Mouse (Mus musculus) gastrocnemius, postnatal 14 days (tissue): ENCODE measurements around the gene Srbd1. TPM values are rescaled to one million over a fixed set of nuclear protein-coding genes. Genes with fewer than 3 reads are reported as not detected.

Experiments used
- DNase-seq: peaks from one replicate; pipeline ENCODE4 v3.0.0; 2021; ENCODE audit warnings: mixed read lengths
- intact Hi-C: fragments of 180-260 bp; cut with DNase I; formaldehyde crosslinking; loops from one replicate; pipeline ENCODE4 v1.15.1; 2025; ENCODE audit warnings: low total_unique reads
- total RNA-seq, 2 experiments: library from RNA; stranded (reverse); gene quantifications; 2 replicates each; pipeline ENCODE4 v1.2.3; 2021

Srbd1 gene
- total RNA-seq, 2 experiments from 2014 or later: 6.5 to 7.6 TPM

DNA sequence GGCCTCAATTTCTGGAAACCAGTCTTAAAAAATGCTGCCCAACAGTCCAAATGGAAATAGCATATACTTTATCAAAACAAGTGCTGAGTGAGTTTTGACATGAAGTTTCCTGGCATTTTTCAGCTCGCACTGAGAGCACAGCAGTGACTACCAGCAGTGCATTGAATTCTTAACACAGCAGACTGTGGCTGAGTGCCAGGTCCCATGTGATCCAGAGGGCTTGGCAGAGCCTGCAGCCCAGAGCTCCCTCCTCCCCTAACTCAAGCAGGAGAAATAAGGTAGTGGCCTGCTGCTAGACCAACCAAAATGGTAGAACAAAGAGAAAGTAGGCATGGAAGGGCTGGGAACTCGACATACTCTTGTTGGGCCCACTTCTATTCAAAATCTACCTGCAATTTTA lies 149.2 kb downstream of the Srbd1 start:
- peak; percentile 74 for DNase-seq
- intact Hi-C loops: no loop called here

DNA sequence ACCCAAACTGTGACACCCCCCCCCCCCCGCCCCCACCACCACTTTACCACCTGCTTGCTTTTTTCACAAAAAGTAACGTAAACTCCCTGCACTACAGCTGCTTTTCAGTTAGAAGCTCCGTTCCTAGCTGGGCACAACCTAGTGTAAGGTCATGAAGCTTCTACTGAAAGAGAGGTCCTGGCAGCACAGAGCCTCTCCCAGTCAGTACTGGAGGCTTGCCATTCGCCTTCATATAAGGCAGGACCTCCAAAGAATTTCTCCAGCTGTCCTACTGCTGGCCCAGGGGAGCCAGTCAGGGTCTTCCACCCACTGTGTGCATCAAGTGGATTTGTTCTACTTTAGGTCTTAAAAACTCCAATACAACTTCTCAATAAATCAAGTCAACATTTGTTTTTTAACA lies 149.9 kb downstream of the Srbd1 start:
- intact Hi-C loops: no loop called here
- peak; percentile 13 for DNase-seq

DNA sequence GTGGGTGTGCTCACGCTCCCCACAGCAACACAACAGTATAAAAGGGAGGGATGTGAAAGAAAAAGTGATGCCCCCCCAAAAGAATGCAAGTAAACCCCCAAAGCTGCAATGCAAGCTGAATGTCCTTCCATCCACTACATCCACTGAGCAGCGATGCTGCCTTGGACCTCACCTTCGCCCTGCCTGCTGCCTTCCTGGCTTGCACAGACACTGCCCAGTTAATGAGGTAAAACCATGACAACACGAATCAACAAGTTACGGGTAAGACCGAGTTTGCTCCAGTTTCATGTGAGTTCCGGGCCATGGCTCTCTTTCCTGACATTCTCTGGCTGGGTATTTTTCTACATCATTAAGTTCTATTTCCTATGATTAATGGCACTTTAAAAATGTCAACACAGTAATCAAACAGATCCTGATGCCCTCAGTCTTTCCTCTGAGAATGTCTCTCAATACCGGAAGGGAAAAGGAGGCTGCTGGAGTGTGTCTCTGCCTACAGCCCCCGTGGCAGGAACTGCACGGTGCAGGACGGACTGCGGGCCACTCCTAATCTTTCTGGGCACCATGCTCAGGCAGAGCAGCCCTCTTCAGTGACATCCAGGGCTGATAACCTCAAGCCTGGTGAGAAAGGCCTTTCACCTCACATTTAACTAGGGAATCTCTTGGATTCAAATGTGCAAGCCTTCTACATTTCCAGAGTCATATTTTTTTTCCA lies 155.8 kb downstream of the Srbd1 start:
- DNase-seq: no peak
- intact Hi-C loops: no loop called here

GRCm38 (mm10) chr17:85987531-85987930 lies 157.4 kb downstream of the Srbd1 start:
- intact Hi-C loops: no loop called here
- DNase-seq: no peak

DNA sequence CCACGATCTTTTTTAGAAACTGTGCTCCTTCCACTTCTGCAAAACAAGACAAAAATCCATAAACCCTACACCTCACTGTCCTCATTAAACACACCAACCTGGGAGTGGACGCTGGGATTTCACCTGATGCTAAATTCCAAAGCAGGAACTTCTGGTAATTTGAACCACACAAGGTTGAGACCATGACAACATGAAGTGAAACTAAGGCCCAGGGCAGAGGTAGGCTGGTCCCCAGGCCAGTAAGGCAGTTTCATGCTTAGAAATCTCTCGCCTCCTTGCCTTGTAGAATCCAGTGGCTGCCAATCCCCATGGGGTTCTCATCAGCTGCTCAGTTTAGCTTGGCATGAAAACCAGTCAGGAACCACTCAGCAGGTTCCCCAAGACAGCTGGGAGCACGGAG lies 158.4 kb downstream of the Srbd1 start:
- intact Hi-C loops: no loop called here

GRCm38 (mm10) chr17:85986181-85986580 lies 158.8 kb downstream of the Srbd1 start:
- no peak for DNase-seq
- intact Hi-C loops: no loop called here

More for the DNA sequence above, 158.4 kb downstream of the Srbd1 start:
- DNase-seq: no peak

GRCm38 (mm10) chr17:85985131-85985530 lies 159.8 kb downstream of the Srbd1 start:
- intact Hi-C loops: no loop called here

GRCm38 (mm10) chr17:85982271-85982670 lies 162.7 kb downstream of the Srbd1 start:
- intact Hi-C loops: no loop called here
- DNase-seq: no peak

More at GRCm38 (mm10) chr17:85985131-85985530, 159.8 kb downstream of the Srbd1 start:
- no peak for DNase-seq

- intact Hi-C loops: no loop called here
- DNase-seq: no peak
Observed at GRCm38 (mm10) chr17:85981869-85982268, 163.1 kb downstream of the Srbd1 start.

GRCm38 (mm10) chr17:85978876-85979275 lies 166.1 kb downstream of the Srbd1 start:
- DNase-seq: peak; percentile 16

GRCm38 (mm10) chr17:85975077-85975476 lies 169.9 kb downstream of the Srbd1 start:
- no peak for DNase-seq
- intact Hi-C loops: no loop called here

More at GRCm38 (mm10) chr17:85978876-85979275, 166.1 kb downstream of the Srbd1 start:
- intact Hi-C loops: no loop called here

- intact Hi-C loops: no loop called here
- no peak for DNase-seq
Observed at GRCm38 (mm10) chr17:85974591-85974990, 170.4 kb downstream of the Srbd1 start.

GRCm38 (mm10) chr17:85971120-85971519 lies 173.9 kb downstream of the Srbd1 start:
- no peak for DNase-seq
- intact Hi-C loops: no loop called here

DNA sequence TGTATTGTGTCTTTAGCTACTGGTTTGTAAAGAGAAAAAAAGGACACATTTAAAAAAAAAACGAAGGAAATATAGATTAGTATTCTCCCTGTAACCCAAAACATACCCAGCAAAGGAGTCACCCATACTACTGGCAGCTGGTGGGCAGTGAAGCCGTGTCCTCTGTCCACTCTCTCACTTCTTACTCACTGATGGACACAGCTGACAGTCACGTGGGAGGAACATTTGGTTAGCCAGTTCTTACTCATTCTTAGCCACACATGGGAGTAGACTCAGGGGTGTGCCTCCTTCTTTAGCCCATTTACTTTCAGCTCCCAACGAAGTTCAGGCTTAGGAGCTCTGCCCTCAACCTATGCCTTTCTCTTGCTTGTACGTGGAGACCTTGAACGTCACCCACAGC lies 183.3 kb downstream of the Srbd1 start:
- intact Hi-C loops: no loop called here
- no peak for DNase-seq

- DNase-seq: no peak
- intact Hi-C loops: no loop called here
Observed at GRCm38 (mm10) chr17:85951771-85952170, 193.2 kb downstream of the Srbd1 start.

DNA sequence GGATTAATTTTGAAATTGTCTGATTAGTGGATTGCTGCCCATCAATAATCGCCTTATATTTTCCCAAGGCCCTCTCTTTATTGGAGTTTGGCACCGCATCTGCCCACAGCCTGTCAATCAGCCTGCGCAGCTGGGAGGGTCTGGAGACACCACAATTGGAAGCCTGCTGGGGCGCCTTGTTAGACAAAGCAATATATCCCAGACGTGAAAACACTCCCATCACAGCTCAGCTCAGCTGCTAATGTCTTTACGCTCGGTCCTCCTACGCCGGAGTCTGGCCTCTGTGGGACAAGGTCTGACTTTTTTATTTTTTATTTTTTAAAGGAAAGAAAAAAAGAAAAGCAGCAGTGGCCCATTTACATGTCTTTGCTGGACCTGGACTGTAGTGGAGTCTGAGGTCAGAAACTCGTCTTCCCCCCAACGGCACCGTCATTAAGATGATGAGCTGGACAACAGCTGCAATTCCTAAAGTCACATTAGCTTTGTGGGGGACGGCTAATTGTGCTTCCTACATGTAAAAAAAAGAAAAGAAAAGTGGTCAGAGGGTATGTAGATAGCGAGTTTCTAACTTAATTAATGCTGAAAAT lies 195.0 kb downstream of the Srbd1 start:
- intact Hi-C loops: no loop called here
- no peak for DNase-seq

DNA sequence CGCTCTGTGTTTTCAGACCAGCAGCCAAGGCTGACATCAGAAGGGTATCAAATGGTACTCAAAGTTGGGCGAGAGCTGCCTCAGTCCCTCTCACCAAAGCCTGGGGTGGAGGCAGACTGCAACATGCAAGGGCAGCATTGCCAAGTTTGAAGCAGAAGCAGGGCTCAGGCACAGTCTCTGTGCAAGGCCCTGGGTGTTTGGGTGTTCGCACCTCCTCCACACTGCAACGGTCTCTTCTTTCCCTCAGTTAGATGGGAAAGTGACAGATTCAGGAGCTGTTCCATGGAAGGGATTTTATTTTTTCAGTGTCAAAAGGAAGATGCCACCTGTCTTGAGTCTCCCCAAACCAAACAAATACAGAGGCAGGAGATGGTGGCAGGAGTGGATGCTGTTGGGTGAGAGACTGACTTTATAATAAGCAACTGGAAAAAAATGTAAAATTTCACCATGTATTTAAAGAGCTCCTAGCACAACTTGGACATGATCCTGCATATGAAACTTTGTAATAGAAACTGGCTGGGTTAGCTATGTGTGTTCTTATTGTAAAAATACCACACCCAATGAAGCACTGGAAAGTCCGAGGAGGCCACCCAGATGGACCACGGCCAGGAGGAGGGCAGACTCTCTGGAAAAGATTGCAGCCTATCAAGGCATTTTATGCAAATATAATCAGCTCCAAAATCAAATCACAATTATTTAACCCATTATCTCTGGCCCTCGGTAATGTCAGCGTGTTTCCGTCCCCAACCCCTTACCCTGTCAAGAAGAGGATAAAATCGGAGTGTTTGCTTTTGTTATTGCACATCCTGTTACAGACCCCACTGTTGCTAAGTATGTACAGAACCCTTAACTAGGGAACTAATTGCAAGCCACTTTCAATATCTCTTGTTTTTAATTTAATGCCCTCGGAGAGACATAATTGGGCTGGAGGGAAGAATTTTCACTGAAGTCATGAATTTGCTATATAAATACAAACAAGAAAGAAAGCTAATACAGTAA lies 195.8 kb downstream of the Srbd1 start:
- intact Hi-C loops: no loop called here
- DNase-seq: peak; percentile 70

DNA sequence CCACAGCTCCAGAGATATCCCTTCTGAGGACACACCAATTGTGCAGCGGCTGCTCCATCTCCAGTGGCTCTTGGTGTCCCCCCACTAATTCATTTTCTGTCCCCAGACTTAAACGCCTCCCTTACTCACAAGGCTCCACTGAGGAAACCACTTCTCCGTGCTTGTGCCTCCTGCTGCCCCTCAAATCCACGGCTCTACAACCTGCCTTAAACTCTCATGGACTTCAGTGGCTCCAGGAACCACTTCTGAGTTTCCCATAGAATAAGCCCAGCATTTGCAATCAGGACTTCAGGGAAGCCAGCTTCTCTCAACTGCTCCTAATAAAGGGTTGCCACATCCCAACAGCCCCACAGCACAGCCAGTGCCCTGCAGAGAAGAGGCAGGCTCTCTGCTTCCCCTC lies 200.2 kb downstream of the Srbd1 start:
- no peak for DNase-seq
- intact Hi-C loops: no loop called here

- intact Hi-C loops: no loop called here
Observed at GRCm38 (mm10) chr17:85943994-85944640, 200.9 kb downstream of the Srbd1 start.

GRCm38 (mm10) chr17:85943551-85943981 lies 201.4 kb downstream of the Srbd1 start:
- intact Hi-C loops: no loop called here
- DNase-seq: no peak

More at GRCm38 (mm10) chr17:85943994-85944640, 200.9 kb downstream of the Srbd1 start:
- DNase-seq: no peak
